Mouse (Mus musculus) retina, postnatal 1 day (tissue): ENCODE data around the gene Car4.

ENCODE experiments used
- DNase-seq: peaks from one replicate; pipeline ENCODE4 v3.0.0-alpha.2; 2012

Car4 gene

DNA sequence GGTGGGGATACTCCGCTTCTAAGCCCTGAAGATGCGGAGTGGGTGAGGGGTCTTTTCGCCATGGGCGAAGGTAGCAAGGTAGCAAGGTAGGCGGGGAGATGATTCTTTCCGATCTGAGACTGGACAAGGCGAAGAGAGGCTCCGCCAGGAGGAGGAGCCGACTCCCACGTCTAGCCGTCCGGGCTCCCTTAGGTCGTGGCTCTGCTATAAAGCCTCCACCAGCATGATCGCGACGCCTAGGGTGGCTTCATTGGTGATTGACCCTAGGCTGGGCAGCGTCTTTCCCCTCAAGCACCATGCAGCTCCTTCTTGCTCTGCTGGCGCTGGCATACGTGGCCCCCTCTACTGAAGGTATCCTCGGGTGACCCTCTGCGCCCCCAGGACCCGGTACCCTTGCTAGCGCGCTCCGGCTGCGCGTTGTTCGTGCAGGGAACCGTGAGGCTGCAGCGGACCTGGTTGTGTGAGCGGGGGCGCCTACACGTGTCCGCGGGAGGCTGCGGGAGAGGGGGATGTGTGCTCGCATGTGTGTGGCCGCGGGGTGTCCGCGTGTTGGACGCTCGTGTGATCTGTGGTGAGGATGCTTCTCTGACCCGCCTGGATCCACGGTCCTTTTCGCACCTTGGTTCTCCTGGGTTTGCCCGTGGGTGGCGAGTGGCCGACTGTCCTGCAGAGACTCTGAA is at the start of gene Car4:
TSS of gene Car4 (plus strand) at position 196 of the 680 bp plus-strand sequence.
- DNase-seq, result peak; percentile 47

DNA sequence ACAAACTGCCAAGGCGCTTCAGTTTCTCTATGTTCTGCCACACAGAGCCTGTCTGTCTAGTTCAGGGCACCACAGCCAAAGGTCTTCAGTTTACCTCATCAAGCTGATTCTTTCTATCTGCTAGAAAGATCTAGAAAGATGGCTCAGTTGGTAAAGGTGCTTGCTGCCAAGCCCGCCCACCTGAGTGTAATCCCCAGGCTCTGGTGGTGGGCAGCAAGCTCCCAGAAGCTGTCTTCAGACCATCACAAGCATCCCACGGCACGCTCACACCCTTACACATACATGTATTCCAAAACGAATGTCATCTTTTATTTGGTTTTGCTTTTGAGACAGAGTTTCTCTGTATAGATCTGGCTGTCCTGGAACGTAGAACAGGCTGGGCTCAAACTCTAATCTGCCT is 49.1 kb upstream of the Car4 start:
- no peak for DNase-seq

DNA sequence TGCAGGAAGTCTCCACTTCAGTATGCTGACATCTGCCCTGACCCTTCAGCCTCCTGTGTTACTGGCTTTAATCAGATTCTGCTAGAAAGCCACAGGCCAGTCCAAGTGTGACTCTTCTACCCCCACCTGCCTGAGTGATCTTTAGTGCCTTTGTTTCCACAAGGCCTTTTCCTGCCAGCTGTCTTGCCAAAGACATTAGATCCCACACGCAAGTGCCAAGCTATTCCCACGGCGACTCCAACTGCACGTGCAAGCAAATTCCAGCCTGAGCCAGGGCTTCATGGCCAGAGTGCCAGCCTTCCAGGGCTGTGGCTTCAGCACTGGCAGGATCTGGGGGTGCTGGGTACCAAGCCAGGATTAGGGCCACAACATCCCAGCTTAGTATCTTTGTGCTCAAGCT is 47.2 kb upstream of the Car4 start:
- DNase-seq, result no peak

DNA sequence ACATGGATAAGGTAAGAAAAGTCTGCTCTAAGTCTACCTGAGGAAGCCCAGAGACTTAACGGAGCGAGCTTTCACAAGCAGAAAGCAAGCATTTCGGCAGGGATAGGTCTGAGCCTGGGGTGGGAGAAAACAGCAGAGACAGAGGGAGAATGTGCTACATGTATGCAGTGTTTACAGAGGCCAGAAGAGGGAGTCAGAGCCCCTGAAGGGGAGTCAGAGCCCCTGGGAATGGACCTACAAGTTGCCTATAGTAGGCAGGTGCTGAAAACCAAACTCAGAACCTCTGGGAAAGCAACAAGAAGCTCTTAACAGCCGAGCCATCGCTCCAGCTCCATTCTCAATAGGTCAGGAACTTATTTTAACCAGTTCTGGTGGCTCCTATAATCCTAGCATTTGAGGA is 42.9 kb upstream of the Car4 start:
- peak; percentile 3 for DNase-seq

DNA sequence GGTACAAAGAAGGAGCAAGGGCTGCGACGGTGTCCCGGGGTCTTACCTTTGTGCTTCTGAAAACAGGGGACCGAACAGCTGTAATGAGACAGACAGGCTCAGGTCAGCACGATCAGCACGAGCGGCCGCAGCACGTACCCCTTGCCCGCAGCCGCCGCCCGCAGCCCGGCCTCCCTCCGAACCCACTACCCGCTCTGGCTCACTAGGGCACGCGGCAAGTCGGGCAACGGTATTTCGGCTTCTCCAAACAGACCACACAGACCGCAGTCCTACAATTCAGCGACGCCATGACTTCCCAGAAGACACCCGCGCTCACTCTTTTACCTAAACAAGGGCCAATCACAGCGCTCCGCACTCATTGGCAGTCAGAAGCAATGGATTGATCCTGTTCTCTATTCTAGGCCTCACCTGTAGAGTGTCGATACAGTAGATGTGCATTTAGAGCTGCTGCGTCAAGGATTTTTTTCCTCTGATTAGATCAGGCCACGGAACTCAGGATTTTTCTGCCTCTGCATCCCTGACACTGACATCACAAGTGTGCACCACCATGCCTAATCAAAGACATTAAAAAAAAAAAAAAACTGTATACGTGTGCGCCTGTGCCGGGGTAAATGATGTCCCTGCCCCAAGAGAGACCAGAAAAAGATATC is 41.4 kb upstream of the Car4 start, which contains the start of gene Znhit3:
TSS of gene Znhit3 (minus strand) at position 314 of the 650 bp plus-strand sequence.
- peak; percentile 97 for DNase-seq

DNA sequence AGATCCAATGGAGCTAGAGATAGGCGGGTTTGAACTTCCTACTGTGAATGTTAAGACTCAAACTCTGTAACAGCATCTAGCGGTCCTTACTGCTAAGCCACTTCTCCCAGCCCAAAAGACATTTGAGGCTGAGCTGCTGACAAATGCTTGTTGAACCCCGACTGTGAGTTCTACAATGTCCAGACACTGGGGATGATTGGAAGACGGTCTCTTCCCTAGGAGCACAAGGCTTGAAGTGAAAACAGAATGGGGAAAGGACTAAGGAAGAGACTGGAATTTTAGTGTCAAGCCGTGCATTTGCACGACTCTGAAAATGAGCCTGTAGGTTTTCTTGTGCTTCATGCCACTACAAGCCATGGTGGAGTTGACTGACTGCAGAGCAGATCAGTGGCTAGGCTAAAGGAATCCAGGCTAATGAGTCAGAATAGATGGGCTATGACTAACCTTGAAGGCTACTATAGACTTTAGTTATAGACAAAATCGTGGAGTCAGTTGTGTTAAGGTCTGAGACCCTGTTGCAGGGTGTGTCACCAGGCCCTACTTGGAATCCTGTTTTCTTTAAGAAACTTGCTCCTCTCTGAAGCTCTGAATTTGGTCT is 40.8 kb upstream of the Car4 start:
- DNase-seq, result no peak

DNA sequence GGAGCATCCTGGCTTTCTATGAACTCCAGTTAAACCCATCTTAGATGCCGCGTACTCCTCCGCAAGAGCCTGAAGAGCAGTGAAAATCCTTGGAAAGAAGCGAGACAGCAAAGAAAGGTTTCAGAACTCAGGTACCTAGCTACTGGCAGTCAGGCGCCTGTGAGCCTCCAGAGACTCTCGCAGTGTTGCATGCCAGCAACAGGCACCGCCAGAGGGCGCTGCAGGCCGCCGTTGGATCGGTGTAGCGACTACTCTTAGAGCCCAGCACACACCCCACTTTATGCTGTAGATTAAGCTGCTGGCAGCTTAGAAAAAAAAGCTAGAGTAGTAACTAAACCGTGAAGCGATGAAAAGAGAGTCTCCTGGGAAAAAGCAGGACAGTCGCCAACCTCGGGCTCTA is 39.2 kb upstream of the Car4 start:
- DNase-seq, result peak; percentile 84

DNA sequence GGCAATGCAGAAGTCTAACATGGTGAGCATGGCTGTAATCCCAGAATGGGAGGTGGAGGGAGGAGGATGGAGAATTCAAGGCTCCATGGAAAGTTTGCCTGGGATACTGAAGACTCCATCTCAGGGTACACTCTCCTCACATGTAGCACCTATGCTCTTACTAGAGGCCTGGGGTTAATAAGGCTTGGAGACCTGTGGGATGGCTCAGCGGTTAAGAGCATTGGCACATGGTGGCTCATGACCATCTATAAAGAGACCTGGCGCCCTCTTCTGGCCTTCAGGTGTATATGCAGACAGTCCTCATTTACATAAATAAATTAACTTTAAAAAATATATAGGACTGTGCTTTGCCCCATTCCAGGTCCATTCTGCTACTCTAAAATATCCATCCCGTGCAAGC is 38.3 kb upstream of the Car4 start:
- peak; percentile 60 for DNase-seq

DNA sequence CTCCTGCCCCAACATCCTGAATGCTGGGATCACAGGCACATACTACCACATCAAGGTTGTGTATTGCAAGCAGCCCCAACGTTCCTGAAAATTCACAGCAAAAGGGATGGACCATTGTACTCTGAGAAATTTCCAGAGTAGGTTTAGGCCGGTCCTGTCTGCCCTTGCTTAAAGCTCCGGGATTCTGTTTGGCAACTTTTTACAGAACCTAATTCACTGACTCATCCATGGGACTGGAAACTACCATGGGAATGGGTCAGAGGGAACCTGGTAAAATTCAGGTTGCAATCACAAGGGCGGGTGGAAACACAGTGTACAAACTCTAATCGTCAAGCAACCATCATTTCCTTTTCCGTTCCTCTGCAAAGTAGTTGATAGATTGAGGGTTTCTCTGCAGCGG is 37.6 kb upstream of the Car4 start:
- DNase-seq, result no peak

DNA sequence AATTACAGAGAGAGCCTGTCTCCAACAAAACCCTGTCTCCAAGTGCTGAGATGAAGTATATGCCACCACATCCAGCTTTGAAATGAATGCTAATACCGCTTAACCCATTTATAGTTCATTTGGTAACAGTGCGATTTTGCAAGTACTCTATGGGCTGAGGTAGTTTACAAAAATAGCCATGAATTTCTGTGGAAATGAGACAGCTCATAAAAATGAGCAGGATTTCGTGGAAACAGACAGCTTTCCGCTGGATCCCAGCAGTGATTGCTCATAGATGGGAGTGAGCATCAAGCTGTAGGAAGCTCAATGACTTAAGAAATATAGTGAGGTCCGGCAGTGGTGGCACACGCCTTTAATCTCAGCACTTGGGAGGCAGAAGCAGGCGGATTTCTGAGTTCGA is 36.6 kb upstream of the Car4 start:
- no peak for DNase-seq

DNA sequence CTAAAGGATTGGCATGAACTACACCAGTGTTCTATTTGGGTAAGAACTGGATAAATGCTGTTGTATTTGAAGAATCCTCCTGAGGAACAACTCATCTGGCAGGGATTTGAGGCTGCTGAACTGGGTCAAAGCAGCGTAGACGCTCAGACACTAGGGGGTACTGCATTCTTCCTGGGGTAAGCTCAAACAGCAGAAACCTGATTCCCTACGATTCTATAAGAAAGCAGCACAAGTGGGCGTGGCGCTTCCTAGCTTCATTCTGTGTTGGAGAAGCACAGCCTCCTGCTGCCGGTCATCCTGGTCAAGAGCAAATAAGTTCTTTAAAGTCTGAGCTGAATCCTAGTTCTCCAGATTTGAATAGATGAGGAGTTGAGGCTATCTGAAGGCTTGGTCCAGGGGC is 25.3 kb upstream of the Car4 start:
- no peak for DNase-seq

DNA sequence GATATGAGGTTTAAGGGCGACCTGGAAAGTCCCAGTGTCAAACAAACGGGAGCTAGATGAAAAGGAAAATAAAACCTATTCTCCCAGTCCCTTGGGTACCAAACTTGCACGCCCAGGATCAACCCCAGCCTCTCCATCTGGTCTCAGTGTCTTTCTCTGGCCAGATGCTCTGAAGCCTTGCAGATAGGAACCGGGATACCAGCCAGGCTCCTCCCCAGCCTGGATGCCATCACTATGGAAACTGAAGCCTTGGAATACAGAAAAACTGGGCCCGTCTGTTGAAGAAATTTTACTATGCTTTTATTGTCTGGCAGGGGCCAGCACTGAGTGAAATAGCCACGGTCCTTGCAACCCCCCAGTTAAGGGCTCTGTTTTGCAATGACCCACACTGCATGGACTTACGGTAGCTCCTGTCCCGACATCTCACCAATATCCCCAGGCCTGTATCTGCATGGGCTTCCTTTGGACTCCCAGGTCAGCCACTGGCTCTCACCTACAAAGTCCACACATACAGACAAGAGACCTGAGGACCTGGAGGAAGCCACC is 18.0 kb upstream of the Car4 start:
- DNase-seq, result no peak

DNA sequence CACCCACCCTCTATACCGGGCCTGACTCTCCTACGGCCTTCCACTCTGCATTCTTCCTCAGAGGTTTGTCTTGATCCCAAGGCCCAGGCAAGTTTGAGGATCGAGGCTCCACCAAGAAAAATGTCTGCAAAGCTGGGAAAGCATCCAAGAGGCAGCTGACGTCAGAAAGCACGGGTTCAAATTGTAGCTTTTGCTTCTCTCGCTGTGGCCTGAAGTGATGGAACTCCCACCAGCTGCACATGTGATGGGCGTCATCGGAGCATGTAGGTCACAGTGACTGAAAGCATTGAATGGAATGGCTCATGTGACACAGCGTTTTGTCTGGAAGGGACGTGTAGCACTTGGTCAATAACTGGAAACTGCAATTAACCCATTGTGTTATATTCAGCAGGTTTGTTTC is 17.4 kb upstream of the Car4 start:
- peak; percentile 62 for DNase-seq

DNA sequence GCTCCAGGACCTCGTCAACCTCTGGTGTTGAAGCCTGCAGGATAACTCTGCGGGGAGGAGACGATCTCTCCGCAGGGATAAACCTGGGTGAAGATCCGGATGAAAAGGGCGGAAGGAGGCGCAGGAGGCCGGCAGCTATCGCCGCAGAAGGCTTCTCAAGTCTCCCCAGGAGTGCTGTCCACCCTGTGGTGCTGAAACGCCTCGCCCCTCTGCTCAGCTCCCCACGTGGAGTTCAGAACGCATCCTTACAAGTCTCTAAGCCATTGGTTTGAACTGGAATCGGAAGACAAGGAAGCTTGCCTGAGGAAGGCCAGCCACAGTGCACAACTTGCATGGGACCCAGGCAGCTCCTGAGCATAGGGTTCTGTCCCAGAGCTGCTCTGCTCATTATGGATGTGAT is 13.6 kb upstream of the Car4 start:
- peak; percentile 72 for DNase-seq

DNA sequence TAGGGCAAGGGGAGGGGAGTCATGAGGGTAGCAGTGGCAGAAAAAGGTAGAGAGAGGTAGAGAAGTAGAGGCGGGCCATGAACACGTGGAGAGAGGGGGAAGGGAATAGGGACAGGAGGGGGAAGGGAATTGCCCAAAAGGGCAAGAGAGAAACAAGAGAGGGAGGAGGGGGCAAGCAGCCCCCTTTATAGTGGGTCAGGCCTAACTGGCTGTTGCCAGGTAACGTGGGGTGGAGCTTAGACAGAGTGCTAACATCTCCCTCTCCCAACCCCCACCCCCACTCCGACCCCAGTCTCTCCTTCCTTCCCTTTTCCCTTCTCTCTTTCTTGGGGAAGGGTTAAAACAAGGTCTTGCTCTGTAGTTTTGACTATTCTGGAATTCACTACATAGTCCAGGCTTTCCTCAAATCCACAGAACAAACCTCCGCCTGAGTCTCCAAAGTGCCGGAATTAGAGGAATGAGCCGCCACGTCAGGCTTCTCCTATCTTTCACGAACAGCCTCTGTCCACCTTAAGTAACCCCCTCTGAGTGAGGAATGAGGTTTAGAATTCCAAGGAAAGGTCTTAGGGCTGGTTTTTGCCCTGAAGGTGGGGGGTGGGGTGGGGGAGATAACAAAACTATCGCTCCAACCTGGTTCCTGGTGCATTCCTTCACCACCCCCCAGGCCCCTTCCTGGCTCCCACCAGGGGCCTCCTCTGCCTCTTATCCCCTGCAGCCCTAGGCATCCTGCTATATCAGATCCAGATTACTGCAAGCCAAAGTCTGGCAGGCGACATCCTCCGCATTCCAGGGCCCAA is 12.7 kb upstream of the Car4 start:
- peak; percentile 53 for DNase-seq

DNA sequence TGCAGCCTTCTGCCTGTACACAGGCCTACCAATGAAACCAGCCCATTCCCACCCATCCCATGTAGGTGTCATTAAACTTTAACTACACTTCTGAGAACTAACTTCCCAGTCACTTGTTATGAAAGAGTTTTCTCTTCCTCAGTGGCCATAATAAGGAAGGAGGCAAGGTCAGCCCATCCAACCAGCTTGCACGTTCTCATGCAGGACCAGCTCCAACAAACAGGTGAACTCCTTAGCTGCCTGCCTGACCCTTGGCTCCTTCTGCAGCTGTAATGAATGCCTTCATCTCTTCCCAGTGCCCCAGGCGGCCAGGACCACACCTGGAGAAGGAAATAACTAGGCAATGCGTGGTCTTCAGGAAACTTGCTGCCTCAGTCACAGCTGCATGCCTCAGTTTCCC is 11.7 kb upstream of the Car4 start:
- DNase-seq, result no peak

DNA sequence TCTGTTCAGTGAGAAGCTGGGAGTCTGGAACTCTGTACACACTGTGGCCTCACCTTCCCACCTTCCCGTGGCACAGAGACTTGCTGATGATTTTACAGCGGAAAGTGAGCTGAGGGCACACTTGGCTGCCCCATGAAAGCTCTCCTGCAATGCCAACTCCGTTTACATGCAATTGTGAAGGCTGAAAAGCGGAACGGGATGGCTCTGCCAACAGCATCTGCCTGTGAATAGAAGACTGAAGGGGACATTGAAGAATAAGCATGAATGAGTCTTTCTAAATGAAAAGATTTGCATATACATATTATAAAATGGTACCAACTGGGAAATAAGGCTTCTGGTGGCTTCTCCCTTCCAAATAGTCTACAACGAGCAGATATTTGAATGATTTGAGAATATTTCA is 10.4 kb upstream of the Car4 start:
- DNase-seq, result no peak

DNA sequence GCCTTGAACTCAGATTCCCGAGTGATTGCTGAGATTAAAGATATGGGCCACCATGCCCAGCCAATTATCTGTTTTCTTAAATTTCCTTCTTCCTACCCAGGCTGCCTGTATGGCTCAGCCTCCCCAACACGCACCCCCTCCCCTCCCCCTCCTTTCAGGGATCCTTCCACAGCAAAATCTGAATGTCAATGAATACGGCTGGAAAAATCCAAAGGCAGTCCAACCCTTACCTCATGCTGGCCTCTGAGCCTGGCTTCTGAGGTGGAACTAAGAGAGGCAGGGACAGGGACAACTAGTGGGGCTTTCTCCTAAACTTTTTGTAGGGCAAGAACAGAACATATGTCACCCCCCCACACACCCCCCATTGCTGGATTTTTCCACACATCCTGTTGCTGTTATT is 9.5 kb upstream of the Car4 start:
- DNase-seq, result no peak

DNA sequence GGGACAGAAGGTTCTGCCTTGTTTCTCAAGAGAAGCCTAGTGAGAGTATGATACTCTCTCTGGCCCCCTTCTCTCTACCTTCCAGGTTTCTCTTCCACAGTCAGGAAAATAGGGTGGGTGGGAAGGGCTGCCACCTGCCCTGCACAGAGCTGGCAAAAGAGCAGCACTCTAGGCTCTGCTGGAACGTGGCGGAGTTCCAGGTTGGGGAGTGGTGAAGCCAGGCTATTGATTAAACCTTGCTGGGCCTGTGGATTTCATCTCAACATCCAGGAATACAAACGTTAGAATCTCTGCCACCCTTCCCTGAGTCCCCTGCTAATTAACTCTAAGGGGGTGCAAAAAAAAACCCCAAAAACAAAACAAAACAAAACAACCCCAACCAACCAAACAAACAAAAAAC is 9.1 kb upstream of the Car4 start:
- no peak for DNase-seq

DNA sequence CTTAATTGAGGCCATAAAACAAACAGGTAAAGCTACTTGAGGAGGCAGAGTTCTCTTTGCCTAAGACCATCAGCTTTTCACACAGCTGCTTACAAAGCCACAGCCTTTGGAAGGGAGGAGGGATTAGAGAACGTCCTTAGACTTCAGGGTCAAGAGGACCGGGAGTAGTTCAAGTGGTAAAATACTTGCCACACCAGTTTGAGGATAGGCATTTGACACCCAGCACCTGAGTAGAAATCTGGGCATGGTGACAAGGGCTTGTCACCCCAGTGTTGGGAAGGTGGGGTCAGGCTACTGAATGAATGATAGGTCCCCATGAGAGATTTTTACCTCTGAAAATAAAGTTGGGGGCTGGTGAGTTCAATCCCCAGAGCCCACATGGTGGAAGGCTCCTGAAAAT is 5.0 kb upstream of the Car4 start:
- DNase-seq, result no peak

DNA sequence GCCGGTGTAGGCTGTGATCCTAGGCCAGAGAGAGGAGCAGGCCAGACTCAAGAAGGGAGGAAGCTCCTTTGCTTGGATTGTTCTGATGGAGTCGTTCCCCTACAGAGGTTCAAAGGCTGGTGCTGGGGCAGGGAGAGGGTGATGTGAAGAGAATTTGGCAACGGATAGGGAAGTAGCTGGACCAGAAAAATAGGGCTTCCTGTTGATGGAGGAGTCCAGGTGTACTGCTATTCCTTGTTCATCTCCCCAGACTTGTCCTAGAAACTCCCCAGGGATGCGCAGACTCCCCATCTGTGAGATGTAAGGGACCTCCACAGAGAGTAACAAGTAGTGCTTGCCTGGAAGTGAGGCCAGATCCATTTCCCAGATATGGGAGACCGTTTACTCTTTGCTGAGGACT is 1.2 kb upstream of the Car4 start:
- DNase-seq, result no peak

DNA sequence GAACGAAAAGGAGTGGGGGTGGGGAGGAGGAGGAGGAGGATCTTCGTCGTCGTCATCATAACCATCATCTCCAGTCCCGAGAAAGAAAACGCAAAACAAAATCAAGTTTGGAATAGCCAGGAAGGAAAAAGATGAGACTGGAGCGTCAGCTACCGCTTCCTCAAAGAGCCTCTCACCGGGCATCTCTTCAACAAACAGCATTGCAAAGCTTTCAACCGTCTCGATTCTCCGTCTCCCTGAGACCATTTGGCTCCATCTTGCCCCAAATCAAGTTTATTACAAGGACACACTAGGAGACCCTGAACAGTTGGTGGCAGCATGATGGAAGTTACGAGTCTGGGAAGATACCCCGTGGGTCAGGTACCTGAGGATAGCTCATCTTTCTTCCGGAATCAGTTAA is 415 bp upstream of the Car4 start:
- DNase-seq, result no peak

DNA sequence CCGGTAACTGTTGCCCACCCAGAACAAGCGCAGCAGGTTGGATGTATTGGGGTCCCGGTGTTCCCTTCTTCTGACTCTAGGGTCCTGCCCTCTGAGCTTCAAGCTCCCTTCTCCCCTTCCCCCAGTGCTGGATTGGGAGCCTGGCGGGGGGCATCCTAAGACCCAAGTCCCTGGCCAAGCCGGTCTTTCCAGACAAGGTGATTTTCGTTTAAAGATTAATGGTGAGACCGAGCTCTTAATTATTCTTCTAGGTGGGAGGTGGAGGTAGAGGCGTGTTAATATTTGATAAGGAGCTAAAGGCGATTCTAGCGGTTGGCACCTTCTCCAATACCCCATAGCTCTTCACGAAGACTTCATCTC is 665 bp downstream of the Car4 start:
- no peak for DNase-seq

DNA sequence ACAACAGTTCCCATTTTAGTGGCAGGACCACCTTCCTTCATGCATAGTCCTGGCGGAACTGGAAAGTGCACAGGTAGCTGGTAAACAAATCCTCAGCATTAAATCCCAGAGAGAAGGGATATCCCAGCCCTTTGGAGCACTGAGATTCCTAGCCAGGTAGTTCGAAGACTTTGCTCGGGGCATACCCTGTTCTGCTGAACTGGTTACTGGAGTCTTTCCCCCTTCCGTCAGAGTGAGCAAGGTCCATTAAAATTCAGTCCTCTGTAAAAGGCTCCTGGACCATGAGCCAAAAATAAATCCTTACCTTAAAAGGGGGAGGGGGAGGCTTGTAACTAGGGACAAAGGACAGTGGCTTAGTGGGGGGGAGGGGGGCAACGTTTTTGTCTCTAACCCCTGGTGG is 1.6 kb downstream of the Car4 start:
- DNase-seq, result no peak
